Mouse (Mus musculus): ENCODE measurements around the gene Ppp4r3b. TPM values are rescaled to one million over a fixed set of nuclear protein-coding genes. Genes with fewer than 3 reads are reported as not detected.

Gene Ppp4r3b
- polyA plus RNA-seq, 1 experiment from 2014 or later, result 105 TPM

DNA sequence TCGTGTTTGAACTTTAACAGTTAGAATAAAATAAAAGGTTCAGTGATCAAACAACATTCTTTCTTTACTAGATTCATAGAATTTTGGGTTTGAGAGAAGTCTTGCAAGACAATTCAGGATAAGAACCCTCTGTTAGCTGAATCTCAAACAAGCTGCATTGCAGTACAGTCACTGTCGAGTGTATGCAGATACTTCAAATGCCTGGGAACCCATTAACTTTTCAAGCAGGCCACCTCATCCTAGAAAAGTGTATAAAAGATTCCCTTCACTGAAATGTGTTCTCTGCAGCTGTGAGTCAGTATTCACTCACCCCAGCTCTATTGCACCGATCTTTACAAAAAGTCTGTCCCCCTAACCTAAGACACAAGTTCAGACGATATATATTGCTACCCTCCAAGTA is 73.3 kb downstream of the Ppp4r3b start:
- H3K27me3 ChIP-seq (ENCODE audit: control insufficient read depth, insufficient read depth, low read length), result no peaks in the 10 kb centered on the region
- H3K4me2 ChIP-seq, result peak overlapping the region; percentile 68
- peak overlapping the region; percentile 83; the same call in 1 of the 2 replicates for H3K4me3 ChIP-seq (ENCODE audit: low read depth, low read length)
- peaks cover 11% of the 10 kb centered on the region for H3K4me1 ChIP-seq (ENCODE audit: control insufficient read depth, insufficient read depth, low read length)
- H3K27ac ChIP-seq (ENCODE audit: low read depth, low read length), result no peak overlapping the region
- H3K9ac ChIP-seq (ENCODE audit: low read length), result peak overlapping the region; percentile 78; the same call in 1 of the 2 replicates
- H3K9me3 ChIP-seq (ENCODE audit: control insufficient read depth, low read length), result no peaks in the 10 kb centered on the region
- 70% methylated on average over 4 of the region's 4 CpGs for WGBS
- ATAC-seq (ENCODE audit: low FRiP score) (no peak), DNase-seq (ENCODE audit: low spot score, missing footprints) (no peak)
- H3K36me3 ChIP-seq (ENCODE audit: control insufficient read depth, insufficient read depth, low read length), result no peaks in the 10 kb centered on the region; the same call in 1 of the 2 replicates

DNA sequence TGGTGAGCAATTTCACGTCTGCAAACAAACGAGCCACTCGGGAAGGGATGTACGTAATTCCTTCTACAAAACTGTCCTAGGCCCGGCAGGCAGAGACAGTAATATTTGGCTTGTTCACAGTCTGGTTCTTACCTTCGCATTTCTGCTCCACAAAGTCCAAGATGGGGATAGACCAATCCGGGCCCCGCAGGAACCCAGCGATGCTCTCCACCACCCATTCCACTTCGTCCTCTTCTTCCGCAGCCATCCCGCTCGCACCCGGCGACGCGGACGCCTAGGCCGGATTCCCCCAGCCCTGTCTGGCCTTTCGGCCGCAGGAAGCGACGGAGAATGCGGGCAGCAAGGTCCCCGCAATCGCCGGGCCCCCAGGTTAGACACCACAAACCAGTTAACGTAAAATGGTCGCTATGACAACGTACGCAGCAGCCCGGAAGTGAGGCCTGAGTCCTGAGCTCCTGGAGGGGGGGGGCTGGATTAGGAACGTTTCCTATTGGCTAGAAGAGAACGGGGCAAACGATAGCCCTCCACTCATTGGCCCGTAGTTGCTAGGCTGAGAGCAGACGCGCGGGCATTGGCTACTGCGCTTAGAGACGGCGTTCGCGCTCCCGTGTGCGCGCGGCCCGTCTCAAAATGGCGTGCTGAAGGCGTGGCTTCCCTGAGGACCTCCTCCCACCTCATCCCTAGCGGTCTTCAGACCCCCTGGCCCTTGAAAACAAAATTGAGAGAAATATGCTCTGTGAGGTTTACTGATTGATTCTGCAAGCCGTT is 74.4 kb downstream of the Ppp4r3b start, which contains the start of gene Cfap36:
Gene Cfap36, minus strand, starts transcription at position 527 of the 768 bp plus-strand sequence.
- no peaks in the 10 kb centered on the region; the same call in 1 of the 2 replicates for H3K36me3 ChIP-seq (ENCODE audit: control insufficient read depth, insufficient read depth, low read length)
- no peaks in the 10 kb centered on the region for H3K27me3 ChIP-seq (ENCODE audit: control insufficient read depth, insufficient read depth, low read length)

DNA sequence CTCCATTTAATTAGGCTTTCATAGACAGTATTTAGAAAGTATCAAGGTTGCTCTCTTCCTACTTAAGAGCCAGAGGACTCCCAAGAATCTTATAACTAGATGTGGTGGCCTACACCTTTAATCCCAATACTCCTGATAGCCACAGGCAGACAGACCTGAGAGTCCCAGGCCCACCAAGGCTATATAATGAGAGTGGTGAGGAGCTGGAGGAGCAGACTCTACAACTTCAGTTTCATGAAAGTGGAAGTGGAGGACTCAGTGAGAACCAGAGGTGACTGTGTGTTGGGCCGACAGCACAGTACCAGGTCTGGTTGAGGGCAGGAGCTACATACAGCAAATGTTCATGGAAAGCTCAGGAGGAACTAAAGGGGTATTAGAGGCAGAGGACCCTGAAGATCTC is 75.0 kb downstream of the Ppp4r3b start:
- DNase-seq (ENCODE audit: low spot score, missing footprints) (no peak), ATAC-seq (ENCODE audit: low FRiP score) (peak; percentile 20; the same call in 1 of the 2 replicates)
- Histone ChIP-seq H3K4me3 (ENCODE audit: low read depth, low read length) (peak overlapping the region; percentile 83), H3K36me3 (ENCODE audit: control insufficient read depth, insufficient read depth, low read length) (no peaks in the 10 kb centered on the region; the same call in 1 of the 2 replicates), H3K9me3 (ENCODE audit: control insufficient read depth, low read length) (no peaks in the 10 kb centered on the region), H3K4me1 (ENCODE audit: control insufficient read depth, insufficient read depth, low read length) (peaks cover 11% of the 10 kb centered on the region), H3K27ac (ENCODE audit: low read depth, low read length) (no peak overlapping the region), H3K9ac (ENCODE audit: low read length) (peak overlapping the region; percentile 27), H3K4me2 (peak overlapping the region; percentile 42), H3K27me3 (ENCODE audit: control insufficient read depth, insufficient read depth, low read length) (no peaks in the 10 kb centered on the region)
- 95% methylated on average over 1 of the region's 1 CpGs for WGBS

More for the DNA sequence above, 74.4 kb downstream of the Ppp4r3b start, which contains the start of gene Cfap36:
- H3K27ac ChIP-seq (ENCODE audit: low read depth, low read length), result peak within 1 kb of the TSS; percentile 51
- ATAC-seq (ENCODE audit: low FRiP score), result peak; percentile 100
- DNase-seq (ENCODE audit: low spot score, missing footprints), result peak; percentile 99
- no peaks in the 10 kb centered on the region for H3K9me3 ChIP-seq (ENCODE audit: control insufficient read depth, low read length)
- peaks cover 11% of the 10 kb centered on the region for H3K4me1 ChIP-seq (ENCODE audit: control insufficient read depth, insufficient read depth, low read length)
- H3K9ac ChIP-seq (ENCODE audit: low read length), result peak within 1 kb of the TSS; percentile 78
- H3K4me3 ChIP-seq (ENCODE audit: low read depth, low read length), result peak within 1 kb of the TSS; percentile 83
- under 1% methylated on average over 53 of the region's 53 CpGs for WGBS
- peak within 1 kb of the TSS; percentile 68 for H3K4me2 ChIP-seq

DNA sequence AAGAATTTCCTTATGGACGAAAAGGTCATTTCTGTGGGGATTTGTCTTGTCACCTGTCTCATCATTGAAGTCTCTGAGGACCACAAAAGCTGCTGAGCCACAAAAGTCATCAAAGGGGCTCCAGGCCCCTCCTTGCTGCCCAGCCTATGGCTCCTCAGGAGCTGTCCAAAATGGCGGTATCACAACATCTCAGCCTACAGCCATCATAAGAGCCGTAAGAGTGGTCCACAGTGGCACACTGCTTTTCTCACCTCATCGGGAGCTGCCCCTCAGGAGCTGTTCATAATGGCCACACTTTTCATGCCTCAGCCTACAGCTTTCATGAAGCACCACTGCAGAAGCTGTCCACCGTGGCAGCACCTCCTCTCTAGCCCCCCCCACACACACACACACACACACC is 75.7 kb downstream of the Ppp4r3b start:
- no peaks in the 10 kb centered on the region for H3K9me3 ChIP-seq (ENCODE audit: control insufficient read depth, low read length)
- no peaks in the 10 kb centered on the region for H3K27me3 ChIP-seq (ENCODE audit: control insufficient read depth, insufficient read depth, low read length)
- H3K4me3 ChIP-seq (ENCODE audit: low read depth, low read length), result no peak overlapping the region
- H3K27ac ChIP-seq (ENCODE audit: low read depth, low read length), result no peak overlapping the region
- H3K9ac ChIP-seq (ENCODE audit: low read length), result no peak overlapping the region
- ATAC-seq (ENCODE audit: low FRiP score) (no peak), DNase-seq (ENCODE audit: low spot score, missing footprints) (no peak)
- no peaks in the 10 kb centered on the region for H3K36me3 ChIP-seq (ENCODE audit: control insufficient read depth, insufficient read depth, low read length)
- WGBS, result 95% methylated on average over 5 of the region's 5 CpGs
- no peak overlapping the region for H3K4me2 ChIP-seq
- peaks cover 11% of the 10 kb centered on the region for H3K4me1 ChIP-seq (ENCODE audit: control insufficient read depth, insufficient read depth, low read length)

DNA sequence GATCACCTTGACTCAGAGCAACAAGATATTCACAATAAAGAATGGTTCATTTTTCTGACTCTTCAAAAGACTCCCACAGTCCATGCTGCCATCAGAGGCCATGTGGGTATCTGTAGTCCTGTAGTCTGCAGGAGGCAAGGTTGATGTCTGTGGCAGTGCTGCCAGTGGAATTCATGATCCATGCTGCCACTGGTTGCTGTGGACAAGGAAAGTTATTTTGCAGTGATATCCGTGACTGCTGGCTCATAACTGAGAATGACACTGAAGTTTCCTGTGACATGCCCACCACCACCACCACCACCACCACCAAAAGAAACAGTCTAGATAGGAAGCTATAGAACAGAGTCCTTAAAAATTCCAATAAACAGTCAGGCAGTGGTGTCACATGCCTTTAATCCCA is 82.0 kb downstream of the Ppp4r3b start:
- Histone ChIP-seq H3K9me3 (ENCODE audit: control insufficient read depth, low read length) (no peaks in the 10 kb centered on the region), H3K4me3 (ENCODE audit: low read depth, low read length) (no peak overlapping the region), H3K9ac (ENCODE audit: low read length) (no peak overlapping the region), H3K4me1 (ENCODE audit: control insufficient read depth, insufficient read depth, low read length) (no peaks in the 10 kb centered on the region), H3K27ac (ENCODE audit: low read depth, low read length) (no peak overlapping the region), H3K36me3 (ENCODE audit: control insufficient read depth, insufficient read depth, low read length) (no peaks in the 10 kb centered on the region), H3K4me2 (no peak overlapping the region), H3K27me3 (ENCODE audit: control insufficient read depth, insufficient read depth, low read length) (no peaks in the 10 kb centered on the region)
- 88% methylated on average over 1 of the region's 1 CpGs for WGBS
- ATAC-seq (ENCODE audit: low FRiP score) (no peak), DNase-seq (ENCODE audit: low spot score, missing footprints) (peak; percentile 54)

DNA sequence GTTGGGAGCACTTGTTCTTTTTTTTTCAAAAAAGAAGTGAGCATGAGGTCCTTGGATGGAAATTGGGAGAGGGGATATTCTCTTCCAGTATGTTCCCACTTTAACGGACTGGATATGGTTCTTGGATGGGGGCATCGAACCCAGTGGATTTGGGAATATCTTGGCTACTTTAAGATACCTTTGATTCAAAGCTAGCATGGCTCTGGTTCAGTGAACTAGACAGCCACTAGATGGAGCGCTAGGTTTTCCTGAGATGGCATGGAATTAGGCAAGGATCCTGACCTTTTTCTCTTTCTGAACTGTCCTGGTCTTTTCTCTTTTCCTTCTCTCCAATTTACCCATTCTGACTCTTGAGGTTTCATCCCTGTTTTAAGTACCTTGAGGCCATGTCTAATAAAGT is 95.1 kb downstream of the Ppp4r3b start:
- no peaks in the 10 kb centered on the region for H3K4me1 ChIP-seq (ENCODE audit: control insufficient read depth, insufficient read depth, low read length)
- no peak overlapping the region for H3K4me3 ChIP-seq (ENCODE audit: low read depth, low read length)
- no peak overlapping the region for H3K9ac ChIP-seq (ENCODE audit: low read length)
- DNase-seq (ENCODE audit: low spot score, missing footprints) (peak; percentile 89), ATAC-seq (ENCODE audit: low FRiP score) (peak; percentile 73; the same call in 1 of the 2 replicates)
- H3K36me3 ChIP-seq (ENCODE audit: control insufficient read depth, insufficient read depth, low read length), result no peaks in the 10 kb centered on the region
- no peak overlapping the region for H3K4me2 ChIP-seq
- no peak overlapping the region for H3K27ac ChIP-seq (ENCODE audit: low read depth, low read length)
- no peaks in the 10 kb centered on the region for H3K27me3 ChIP-seq (ENCODE audit: control insufficient read depth, insufficient read depth, low read length)
- WGBS, result 34% methylated on average over 3 of the region's 3 CpGs
- peaks cover 2% of the 10 kb centered on the region; the same call in 1 of the 2 replicates for H3K9me3 ChIP-seq (ENCODE audit: control insufficient read depth, low read length)

Other genes with a start within 250 kb of the Ppp4r3b start
- gene Pnpt1, start 42.1 kb upstream of the Ppp4r3b start, polyA plus RNA-seq (2014; fragmentation: Nextera tagmentation; extraction: Ambion mirVana), result 38.3 and 48.3 TPM in 2 replicates
- 70.4 and 81.3 TPM in 2 replicates for gene Cfap36, start 74.5 kb downstream of the Ppp4r3b start, polyA plus RNA-seq (2014; fragmentation: Nextera tagmentation; extraction: Ambion mirVana)
- gene Ccdc88a, start 200.8 kb downstream of the Ppp4r3b start, polyA plus RNA-seq (2014; fragmentation: Nextera tagmentation; extraction: Ambion mirVana), result 52.8 and 52.9 TPM in 2 replicates